Mouse (Mus musculus): ENCODE measurements at regions not wholly inside any gene's neighbourhood (a gene's known extent, or its start where the extent isn't known, plus 50 kb on each side); places are given as distances from the start of the nearest gene placed in this dataset.

DNA sequence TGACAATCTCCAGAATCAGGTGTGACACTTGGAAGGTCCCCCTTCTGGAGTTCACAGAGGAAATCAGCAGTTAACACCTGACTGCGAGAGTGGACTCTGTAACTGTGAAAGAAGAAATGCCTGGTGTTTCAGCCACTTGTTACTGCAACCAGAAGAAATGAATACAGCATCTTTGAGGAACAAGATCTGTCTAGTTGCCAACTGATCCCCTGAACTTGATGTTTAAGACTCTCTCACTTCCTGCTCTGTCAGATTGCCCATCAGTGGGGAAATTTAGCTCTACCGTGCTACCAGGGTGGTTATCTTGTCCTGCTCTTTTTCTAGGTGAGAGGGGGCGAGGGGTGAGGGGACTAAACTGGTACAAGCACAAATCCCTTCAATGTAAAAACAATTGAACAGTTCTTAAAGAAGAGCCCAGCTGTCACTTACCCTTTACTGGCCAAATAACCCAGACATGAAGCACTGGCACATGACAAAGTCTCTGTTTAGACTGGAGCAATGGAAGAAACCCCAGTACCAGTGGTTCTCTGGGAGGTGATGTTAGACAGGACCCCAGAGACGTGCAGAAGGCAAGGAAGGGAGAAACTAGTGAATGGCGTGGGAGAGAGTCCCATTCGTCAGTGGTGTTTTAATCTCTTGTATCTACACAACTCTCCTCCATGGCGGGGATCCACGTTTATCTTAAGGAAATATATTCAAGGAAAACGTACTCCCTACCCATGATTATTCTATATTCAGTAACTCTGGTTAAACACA, 237.6 kb upstream of the Btg1 start:
- WGBS, result 86% methylated on average over 9 of the region's 9 CpGs

GRCm38 (mm10) chr10:96381664-96382063, 235.1 kb upstream of the Btg1 start:
- Histone ChIP-seq H3K9me3 (replicated peaks; ENCODE audit: control insufficient read depth, low read length) (no peaks in the 10 kb centered on the region), H3K9ac (ENCODE audit: low read length) (no peak overlapping the region), H3K4me2 (ENCODE audit: low read length) (no peak overlapping the region), H3K36me3 (ENCODE audit: control insufficient read depth, insufficient read depth, low read length) (no peaks in the 10 kb centered on the region), H3K4me1 (ENCODE audit: control insufficient read depth, insufficient read depth, low read length) (no peaks in the 10 kb centered on the region), H3K27ac (ENCODE audit: low read depth, low read length) (no peak overlapping the region), H3K27me3 (replicated peaks; ENCODE audit: control insufficient read depth, insufficient read depth, low read length) (no peaks in the 10 kb centered on the region), H3K4me3 (ENCODE audit: low read depth, low read length) (no peak overlapping the region)
- ATAC-seq, result no peak
- WGBS, result 94% methylated on average over 6 of the region's 6 CpGs
- DNase-seq (ENCODE audit: low spot score), result no peak

More for the DNA sequence above, 237.6 kb upstream of the Btg1 start:
- Histone ChIP-seq H3K4me1 (ENCODE audit: control insufficient read depth, insufficient read depth, low read length) (no peaks in the 10 kb centered on the region), H3K4me3 (ENCODE audit: low read depth, low read length) (no peak overlapping the region), H3K27me3 (replicated peaks; ENCODE audit: control insufficient read depth, insufficient read depth, low read length) (no peaks in the 10 kb centered on the region), H3K9me3 (replicated peaks; ENCODE audit: control insufficient read depth, low read length) (no peaks in the 10 kb centered on the region), H3K9ac (ENCODE audit: low read length) (no peak overlapping the region), H3K27ac (ENCODE audit: low read depth, low read length) (no peak overlapping the region), H3K4me2 (ENCODE audit: low read length) (no peak overlapping the region), H3K36me3 (ENCODE audit: control insufficient read depth, insufficient read depth, low read length) (no peaks in the 10 kb centered on the region)
- DNase-seq (ENCODE audit: low spot score) (no peak), ATAC-seq (no peak)

- H3K4me3 ChIP-seq (ENCODE audit: low read depth, low read length), result no peak overlapping the region
- H3K9ac ChIP-seq (ENCODE audit: low read length), result no peak overlapping the region
- ATAC-seq (no peak), DNase-seq (ENCODE audit: low spot score) (no peak)
- no peak overlapping the region for H3K27ac ChIP-seq (ENCODE audit: low read depth, low read length)
- no peaks in the 10 kb centered on the region for H3K36me3 ChIP-seq (ENCODE audit: control insufficient read depth, insufficient read depth, low read length)
- H3K4me1 ChIP-seq (ENCODE audit: control insufficient read depth, insufficient read depth, low read length), result no peaks in the 10 kb centered on the region
- no peaks in the 10 kb centered on the region for H3K9me3 ChIP-seq (replicated peaks; ENCODE audit: control insufficient read depth, low read length)
- H3K4me2 ChIP-seq (ENCODE audit: low read length), result no peak overlapping the region
- no peaks in the 10 kb centered on the region for H3K27me3 ChIP-seq (replicated peaks; ENCODE audit: control insufficient read depth, insufficient read depth, low read length)
- 77% methylated on average over 3 of the region's 3 CpGs for WGBS
These were observed 225.1 kb upstream of the Btg1 start for GRCm38 (mm10) chr10:96391748-96392147.

GRCm38 (mm10) chr10:96392836-96393235, 224.0 kb upstream of the Btg1 start:
- H3K4me1 ChIP-seq (ENCODE audit: control insufficient read depth, insufficient read depth, low read length), result peaks cover 6% of the 10 kb centered on the region; the same call in 1 of the 2 replicates
- H3K36me3 ChIP-seq (ENCODE audit: control insufficient read depth, insufficient read depth, low read length), result no peaks in the 10 kb centered on the region
- H3K27ac ChIP-seq (ENCODE audit: low read depth, low read length), result no peak overlapping the region
- 86% methylated on average over 1 of the region's 1 CpGs for WGBS
- no peak for DNase-seq (ENCODE audit: low spot score)
- H3K9ac ChIP-seq (ENCODE audit: low read length), result no peak overlapping the region
- ATAC-seq, result no peak
- no peaks in the 10 kb centered on the region for H3K27me3 ChIP-seq (replicated peaks; ENCODE audit: control insufficient read depth, insufficient read depth, low read length)
- H3K4me3 ChIP-seq (ENCODE audit: low read depth, low read length), result no peak overlapping the region
- H3K4me2 ChIP-seq (ENCODE audit: low read length), result no peak overlapping the region
- no peaks in the 10 kb centered on the region for H3K9me3 ChIP-seq (replicated peaks; ENCODE audit: control insufficient read depth, low read length)

DNA sequence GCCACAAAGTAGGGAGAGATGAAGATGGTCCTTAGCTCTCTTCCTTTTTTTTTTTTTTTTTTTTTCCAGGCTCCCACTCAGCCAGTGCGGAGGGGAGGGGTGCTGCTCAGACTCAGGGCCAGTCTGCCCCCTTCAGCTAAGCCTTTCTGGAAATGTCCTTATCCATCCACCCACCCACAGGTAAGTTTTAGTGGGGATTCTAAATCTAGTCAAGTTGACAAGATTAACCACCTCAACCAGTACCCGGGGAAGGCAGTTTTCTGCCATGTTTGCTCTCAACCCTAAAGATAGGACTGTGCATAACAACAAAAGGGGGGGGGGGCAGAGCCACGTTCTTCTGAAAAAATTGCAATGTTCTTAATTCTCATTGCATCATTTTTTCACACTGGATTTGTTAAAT, 222.6 kb upstream of the Btg1 start:
- no peaks in the 10 kb centered on the region for H3K27me3 ChIP-seq (replicated peaks; ENCODE audit: control insufficient read depth, insufficient read depth, low read length)
- no peaks in the 10 kb centered on the region for H3K36me3 ChIP-seq (ENCODE audit: control insufficient read depth, insufficient read depth, low read length)
- H3K4me3 ChIP-seq (ENCODE audit: low read depth, low read length), result no peak overlapping the region
- no peaks in the 10 kb centered on the region for H3K9me3 ChIP-seq (replicated peaks; ENCODE audit: control insufficient read depth, low read length)
- no peak overlapping the region for H3K9ac ChIP-seq (ENCODE audit: low read length)
- peaks cover 8% of the 10 kb centered on the region; the same call in 1 of the 2 replicates for H3K4me1 ChIP-seq (ENCODE audit: control insufficient read depth, insufficient read depth, low read length)
- WGBS, result 98% methylated on average over 3 of the region's 3 CpGs
- ATAC-seq, result no peak
- H3K4me2 ChIP-seq (ENCODE audit: low read length), result no peak overlapping the region
- H3K27ac ChIP-seq (ENCODE audit: low read depth, low read length), result no peak overlapping the region
- DNase-seq (ENCODE audit: low spot score), result no peak

GRCm38 (mm10) chr10:96395017-96395416, 221.8 kb upstream of the Btg1 start:
- DNase-seq (ENCODE audit: low spot score), result no peak

DNA sequence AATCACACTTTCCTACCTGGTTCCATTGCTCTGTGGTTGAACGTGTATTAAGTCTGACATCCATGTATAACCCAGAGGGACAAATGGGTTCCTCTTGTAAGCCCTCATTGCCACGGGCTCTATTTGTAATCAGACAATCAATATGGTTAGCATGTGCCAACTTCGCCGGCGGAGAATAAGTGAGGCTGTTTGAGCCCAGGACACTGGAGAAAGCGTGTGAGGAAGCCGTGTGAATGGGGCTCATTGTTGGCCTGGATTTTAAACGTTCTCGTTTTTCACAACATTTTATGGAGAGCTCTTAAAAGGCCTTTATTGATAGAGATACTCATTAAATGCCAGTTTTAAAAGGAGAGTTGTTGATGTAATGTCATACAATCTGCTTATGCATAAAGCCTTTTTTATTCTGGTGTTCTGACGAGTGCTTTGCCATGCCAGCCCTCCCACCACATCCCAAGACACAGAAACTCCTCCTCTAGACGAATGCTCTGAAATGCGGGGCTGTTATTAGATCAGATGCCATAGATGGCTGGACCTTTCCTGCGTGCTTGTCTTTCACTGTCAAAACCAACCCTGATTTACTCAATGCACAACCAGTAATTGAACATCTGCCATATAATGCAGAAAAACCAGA, 218.8 kb upstream of the Btg1 start:
- Histone ChIP-seq H3K9me3 (replicated peaks; ENCODE audit: control insufficient read depth, low read length) (no peaks in the 10 kb centered on the region), H3K27me3 (replicated peaks; ENCODE audit: control insufficient read depth, insufficient read depth, low read length) (no peaks in the 10 kb centered on the region), H3K4me2 (ENCODE audit: low read length) (peak overlapping the region; percentile 31; the same call in 1 of the 2 replicates), H3K9ac (ENCODE audit: low read length) (no peak overlapping the region), H3K36me3 (ENCODE audit: control insufficient read depth, insufficient read depth, low read length) (no peaks in the 10 kb centered on the region), H3K4me1 (ENCODE audit: control insufficient read depth, insufficient read depth, low read length) (peaks cover 13% of the 10 kb centered on the region; the same call in 1 of the 2 replicates), H3K27ac (ENCODE audit: low read depth, low read length) (peak overlapping the region; percentile 15; the same call in 1 of the 2 replicates), H3K4me3 (ENCODE audit: low read depth, low read length) (0 out of 2 replicates have a peak overlapping the region, but pooled peaks have one; percentile 3)
- peak; percentile 87 for ATAC-seq
- 11% methylated on average over 13 of the region's 13 CpGs for WGBS
- DNase-seq (ENCODE audit: low spot score), result peak; percentile 86

More at GRCm38 (mm10) chr10:96395017-96395416, 221.8 kb upstream of the Btg1 start:
- 84% methylated on average over 3 of the region's 3 CpGs for WGBS
- H3K36me3 ChIP-seq (ENCODE audit: control insufficient read depth, insufficient read depth, low read length), result no peaks in the 10 kb centered on the region
- no peak for ATAC-seq
- H3K4me1 ChIP-seq (ENCODE audit: control insufficient read depth, insufficient read depth, low read length), result peaks cover 13% of the 10 kb centered on the region; the same call in 1 of the 2 replicates
- no peak overlapping the region for H3K9ac ChIP-seq (ENCODE audit: low read length)
- H3K4me2 ChIP-seq (ENCODE audit: low read length), result no peak overlapping the region
- H3K9me3 ChIP-seq (replicated peaks; ENCODE audit: control insufficient read depth, low read length), result no peaks in the 10 kb centered on the region
- no peak overlapping the region for H3K4me3 ChIP-seq (ENCODE audit: low read depth, low read length)
- H3K27ac ChIP-seq (ENCODE audit: low read depth, low read length), result no peak overlapping the region
- no peaks in the 10 kb centered on the region for H3K27me3 ChIP-seq (replicated peaks; ENCODE audit: control insufficient read depth, insufficient read depth, low read length)

DNA sequence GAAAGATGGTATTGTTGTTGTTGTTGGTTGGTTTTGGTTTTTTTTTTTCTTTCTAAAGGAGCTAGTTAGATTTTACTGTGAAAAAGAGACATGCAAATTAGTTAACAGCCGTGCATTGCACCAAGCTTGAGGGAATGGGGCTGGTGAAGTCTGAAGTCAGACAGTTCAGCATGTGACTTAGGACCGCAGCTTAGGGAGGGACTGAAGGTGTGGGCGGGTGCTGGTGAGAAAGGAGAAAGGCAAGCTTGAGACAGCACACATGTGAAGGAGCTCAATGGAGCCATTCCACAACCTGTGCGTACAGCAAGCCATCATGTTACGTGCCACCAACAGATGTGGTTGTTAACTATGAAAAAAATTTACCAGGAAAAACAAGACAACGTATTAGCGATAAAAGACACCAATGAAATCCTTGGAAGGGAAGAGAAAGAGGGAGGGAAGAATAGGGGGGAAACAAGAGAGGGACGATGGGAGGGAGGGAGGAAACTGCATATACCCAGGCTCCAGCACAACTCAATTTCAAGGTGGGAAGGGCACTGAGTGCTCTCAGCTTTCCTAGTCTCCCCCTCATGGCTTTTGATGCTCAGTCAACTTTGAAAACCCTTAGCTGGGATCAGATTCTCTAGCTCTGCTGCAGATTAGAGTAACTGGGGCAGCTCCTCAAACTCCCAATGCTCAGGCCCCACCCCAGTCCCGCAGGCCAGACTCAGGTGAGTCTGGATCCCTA, 218.1 kb upstream of the Btg1 start:
- DNase-seq (ENCODE audit: low spot score) (no peak), ATAC-seq (peak; percentile 47)
- no peaks in the 10 kb centered on the region for H3K36me3 ChIP-seq (ENCODE audit: control insufficient read depth, insufficient read depth, low read length)
- H3K4me1 ChIP-seq (ENCODE audit: control insufficient read depth, insufficient read depth, low read length), result peaks cover 13% of the 10 kb centered on the region; the same call in 1 of the 2 replicates
- no peak overlapping the region for H3K4me3 ChIP-seq (ENCODE audit: low read depth, low read length)
- no peak overlapping the region for H3K9ac ChIP-seq (ENCODE audit: low read length)
- peak overlapping the region; percentile 61; the same call in 1 of the 2 replicates for H3K27ac ChIP-seq (ENCODE audit: low read depth, low read length)
- no peaks in the 10 kb centered on the region for H3K9me3 ChIP-seq (replicated peaks; ENCODE audit: control insufficient read depth, low read length)
- H3K27me3 ChIP-seq (replicated peaks; ENCODE audit: control insufficient read depth, insufficient read depth, low read length), result no peaks in the 10 kb centered on the region
- WGBS, result 51% methylated on average over 9 of the region's 9 CpGs
- H3K4me2 ChIP-seq (ENCODE audit: low read length), result no peak overlapping the region; the same call in 1 of the 2 replicates
